Mouse (Mus musculus) adrenal gland, postnatal 10 days (tissue): ENCODE data around the gene Sptb. TPM values are rescaled to one million over a fixed set of nuclear protein-coding genes. Genes with fewer than 3 reads are reported as not detected.
A peak's percentile ranks its signal among the peaks of the same experiment; 100 is the strongest.

ENCODE experiments used
- DNase-seq: peaks from one replicate; pipeline ENCODE4 v3.0.0; 2021; ENCODE audit warnings: mixed read lengths
- long read RNA-seq, 2 experiments: library from polyadenylated mRNA; stranded (forward); transcript quantifications; one replicate each; pipeline ENCODE4 v2.0.0; 2021
- total RNA-seq, 2 experiments: library from RNA; stranded (reverse); gene quantifications; 2 replicates each; pipeline ENCODE4 v1.2.3; 2021

Gene Sptb
- total RNA-seq, result 10 to 100 TPM; 35.9 to 43.5 TPM
- long read RNA-seq, experiment 1, partial matches to known transcripts, result 68 of 78 reads
- long read RNA-seq, experiment 1, other reads (novel, unspliced or antisense), result 10 of 78 reads
- long read RNA-seq, experiment 2, partial matches to known transcripts, result 53 of 57 reads
- long read RNA-seq, experiment 2, other reads (novel, unspliced or antisense), result 4 of 57 reads

DNA sequence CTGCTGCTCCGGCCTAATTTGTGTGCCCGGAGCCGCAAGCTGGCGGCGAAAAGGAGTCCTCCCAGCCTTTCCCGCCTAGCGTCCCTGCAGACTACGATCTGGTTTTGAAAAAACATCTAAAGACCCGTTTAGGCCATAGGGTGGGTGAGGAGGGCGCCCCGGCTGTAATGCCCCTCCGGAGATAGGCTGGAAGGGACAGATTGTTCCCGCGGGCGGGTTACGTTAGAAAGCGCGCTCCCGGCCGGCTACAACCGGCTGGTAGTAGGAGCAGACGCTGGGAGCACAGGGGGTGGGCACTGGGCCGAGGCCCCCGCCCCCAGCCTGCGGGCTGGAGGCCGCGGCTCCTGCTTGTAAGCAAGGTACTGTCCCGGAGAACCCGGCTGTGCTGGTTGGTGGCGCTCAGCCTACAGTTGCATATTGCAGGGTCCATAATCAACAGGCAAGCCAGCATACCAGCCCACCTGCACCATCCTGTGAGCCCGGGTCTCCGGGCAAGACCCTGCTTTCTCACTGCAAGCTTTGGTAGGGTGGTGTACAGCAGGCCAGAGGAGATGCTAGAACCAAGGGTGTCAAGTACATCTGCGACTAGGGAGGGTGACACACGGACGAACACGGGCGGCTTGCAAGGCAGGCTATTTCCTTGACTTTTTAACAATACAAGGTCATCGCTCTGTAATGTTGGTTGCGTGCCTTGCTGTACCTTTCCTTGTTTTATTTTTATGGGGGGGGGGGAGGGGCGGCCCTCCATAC is at the start of gene Sptb:
Sptb (minus strand) TSS at position 197 of the 750 bp plus-strand sequence.
- peak; percentile 65 for DNase-seq

DNA sequence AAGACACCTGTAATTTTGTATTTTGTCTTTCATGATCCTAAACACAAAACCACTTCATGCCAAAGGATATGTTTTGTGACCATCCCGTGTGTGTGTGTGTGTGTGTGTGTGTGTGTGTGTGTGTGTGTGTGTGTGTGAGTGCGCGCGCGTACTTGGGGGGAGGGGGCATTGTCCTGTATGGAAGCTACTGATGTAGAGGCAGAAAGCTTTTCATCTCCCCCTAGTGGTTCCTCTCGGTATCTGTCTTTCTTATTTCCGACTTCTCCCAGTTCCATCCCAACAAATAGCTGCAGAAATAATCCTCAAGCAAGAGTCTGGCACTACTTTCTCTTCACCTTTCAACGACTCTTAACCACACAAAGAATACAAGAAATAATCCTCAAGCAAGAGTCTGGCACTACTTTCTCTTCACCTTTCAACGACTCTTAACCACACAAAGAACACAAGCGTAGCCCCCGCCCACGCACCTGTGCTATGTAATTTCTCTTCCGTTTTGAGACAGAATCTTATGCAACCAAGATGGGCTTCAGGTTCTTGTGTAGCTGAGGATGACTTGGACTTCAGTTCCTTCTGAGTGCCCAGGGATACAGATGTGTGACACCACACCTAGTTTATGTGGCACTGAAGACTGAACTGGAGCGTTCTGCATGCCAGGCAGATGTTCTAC is 42.4 kb upstream of the Sptb start:
- peak; percentile 46 for DNase-seq

DNA sequence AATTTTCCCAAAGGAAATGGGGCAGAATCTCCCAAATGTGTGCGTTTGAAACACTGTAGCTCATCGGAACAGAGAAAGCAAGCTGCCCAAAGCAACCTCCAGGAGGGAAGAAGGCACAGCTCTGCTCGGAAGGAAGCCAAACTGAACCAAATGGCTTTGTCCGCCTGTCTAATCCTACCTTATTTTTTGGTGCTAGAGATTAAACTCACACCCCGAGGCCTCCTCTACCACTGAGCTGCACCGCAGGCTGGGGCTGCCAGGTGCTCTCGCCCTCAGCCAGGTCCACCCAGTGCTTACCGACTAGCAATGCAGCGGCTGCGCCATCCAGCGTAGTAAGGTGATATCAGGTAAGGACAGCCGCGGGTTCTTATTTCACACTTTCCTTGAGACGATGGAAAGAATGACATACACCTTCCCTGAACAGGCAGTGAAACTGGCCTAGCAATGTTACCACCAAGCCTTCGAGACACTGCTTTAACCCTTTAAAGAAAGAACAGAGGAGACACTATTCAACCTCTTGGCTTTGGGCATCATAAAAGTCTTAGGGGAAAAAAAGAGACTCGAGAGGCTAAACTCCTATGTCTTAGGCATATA is 40.6 kb upstream of the Sptb start:
- no peak for DNase-seq

DNA sequence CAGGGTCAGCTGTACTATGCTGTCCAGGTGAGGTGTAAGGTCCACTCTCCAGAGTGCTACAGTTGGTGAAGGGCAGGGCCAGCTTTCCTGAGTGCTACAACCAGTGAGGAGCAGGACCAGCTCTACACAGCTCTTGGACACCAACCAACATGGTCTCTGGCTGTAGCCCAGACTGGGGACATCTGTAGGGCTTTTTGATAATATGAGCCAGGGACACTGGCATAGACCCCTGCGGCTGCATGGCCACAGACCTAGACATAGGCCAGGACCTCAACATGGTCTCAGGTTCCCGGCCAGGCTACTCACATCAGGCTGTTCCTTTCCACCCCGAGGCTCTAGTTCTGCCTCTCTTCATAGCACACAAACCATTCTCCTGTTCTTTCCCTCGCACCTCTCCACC is 17.6 kb upstream of the Sptb start:
- DNase-seq, result no peak

DNA sequence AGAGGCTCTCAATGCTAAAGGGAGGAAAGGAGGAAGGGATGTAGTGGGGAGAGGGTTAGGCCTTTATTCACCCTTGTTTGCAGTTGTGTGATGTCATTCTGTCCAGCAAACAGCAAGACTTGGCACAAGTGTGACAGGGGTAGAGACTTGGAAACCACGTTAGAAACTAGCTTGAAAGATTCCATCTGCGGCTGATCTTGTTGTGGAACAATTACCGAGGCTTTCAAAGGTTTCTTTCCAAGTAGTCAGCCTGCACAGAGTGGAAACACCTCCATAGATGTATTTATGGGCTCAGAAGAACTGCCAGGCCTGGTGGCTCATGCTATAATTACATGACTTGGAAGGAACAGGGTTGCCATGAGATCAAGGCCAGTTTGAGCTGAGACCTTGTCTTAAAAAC is 11.7 kb upstream of the Sptb start:
- DNase-seq, result no peak

DNA sequence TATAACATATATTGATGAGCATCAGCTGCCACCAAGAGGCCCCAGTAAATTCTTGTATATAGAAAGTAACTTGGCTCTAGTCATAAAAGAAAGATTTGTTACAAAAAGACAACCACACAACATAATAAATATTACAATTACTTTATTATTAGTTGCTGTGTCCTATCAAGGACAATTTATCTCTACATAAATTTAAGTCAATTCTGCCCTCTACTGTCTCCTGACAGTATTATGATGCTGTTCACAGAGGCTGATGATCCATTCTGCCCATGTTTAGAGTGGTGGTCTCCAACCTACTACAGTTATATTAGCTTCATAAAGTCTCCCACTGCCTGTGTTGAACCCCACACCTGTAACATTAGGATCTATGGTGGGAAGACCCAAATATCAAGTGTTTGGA is 10.2 kb upstream of the Sptb start:
- no peak for DNase-seq

DNA sequence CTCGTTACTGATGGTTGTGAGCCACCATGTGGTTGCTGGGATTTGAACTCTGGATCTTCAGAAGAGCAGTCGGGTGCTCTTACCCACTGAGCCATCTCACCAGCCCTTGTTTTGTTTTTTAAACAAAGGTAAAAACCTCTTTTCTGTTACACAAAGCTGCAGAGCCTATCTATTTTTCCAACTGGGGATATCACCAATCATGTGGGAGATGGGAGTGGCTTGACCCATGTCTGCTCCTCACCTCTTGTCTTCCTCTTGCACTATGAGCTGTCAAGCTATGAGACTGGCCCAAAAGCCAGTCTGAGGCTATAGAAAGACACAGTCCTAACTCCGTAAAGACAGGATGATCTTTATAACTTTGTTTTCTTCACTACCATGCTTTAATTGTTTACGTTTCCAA is 8.0 kb upstream of the Sptb start:
- DNase-seq, result no peak

DNA sequence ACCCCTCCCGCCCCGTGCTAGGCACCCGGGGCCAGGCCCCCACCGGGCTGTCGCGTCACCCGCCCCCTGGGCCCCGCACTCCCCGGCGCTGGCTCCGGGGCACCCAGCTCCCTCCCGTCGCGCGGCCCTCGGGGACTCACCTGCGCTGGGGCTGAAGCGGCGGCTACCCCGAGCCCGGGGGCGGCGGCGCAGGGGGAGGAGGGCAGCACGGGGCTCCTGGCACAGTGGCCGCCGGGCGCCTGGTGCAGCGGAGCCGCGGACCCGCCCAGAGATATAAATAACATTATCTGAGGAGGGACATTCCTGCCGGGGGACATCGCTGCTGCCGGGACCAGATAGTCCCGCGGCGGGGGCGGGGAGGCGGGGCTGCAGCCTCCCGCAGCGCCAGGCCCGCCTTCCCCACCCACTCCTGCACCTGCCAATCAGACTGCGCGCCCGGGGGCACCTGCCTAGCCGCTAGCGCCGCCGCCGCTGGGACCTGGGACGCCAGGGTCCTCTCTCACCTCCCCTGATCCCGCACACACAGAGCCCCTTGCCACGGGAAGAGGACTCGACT is 474 bp downstream of the Sptb start:
- DNase-seq, result peak; percentile 85

DNA sequence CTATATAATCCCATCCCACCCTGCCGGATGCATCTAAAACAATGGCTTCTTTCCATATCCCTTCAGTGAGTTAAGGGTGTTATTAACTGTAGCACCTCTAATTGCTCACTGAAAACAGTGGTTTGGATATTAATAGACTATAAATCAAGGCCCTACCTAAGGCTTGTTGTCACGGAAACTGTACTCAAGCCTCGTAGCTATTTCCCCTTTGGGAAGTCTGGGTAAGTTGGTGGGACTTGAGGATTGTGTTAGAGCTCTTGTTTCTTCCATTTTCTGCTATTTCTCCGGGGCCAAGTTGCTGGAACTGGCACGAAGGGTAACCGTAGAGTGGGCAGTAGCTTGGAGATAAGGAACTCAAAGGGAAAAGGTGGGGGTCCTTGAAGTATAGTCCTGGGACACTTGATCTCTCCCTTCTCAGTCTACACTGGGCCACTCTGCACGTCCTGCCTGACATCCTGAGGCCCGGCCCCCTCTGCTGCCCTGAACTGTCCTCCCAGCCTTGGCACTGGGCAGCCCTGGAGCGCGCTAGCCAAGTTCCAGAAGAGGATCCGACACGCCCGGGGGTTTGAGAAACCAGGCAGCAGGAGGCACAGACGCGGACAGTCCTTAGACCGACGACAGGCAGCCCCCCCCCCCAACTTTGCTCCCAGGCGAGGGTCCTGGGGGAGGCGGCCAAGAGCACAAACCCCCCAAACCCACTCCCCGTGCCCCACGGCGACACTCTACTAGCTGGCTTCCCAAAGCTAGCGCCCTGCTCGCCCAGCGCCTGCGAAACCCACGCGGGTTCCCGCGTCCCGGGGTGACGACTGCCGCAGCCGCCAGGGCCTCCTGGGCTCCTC is 1.2 kb downstream of the Sptb start:
- DNase-seq, result peak; percentile 73

DNA sequence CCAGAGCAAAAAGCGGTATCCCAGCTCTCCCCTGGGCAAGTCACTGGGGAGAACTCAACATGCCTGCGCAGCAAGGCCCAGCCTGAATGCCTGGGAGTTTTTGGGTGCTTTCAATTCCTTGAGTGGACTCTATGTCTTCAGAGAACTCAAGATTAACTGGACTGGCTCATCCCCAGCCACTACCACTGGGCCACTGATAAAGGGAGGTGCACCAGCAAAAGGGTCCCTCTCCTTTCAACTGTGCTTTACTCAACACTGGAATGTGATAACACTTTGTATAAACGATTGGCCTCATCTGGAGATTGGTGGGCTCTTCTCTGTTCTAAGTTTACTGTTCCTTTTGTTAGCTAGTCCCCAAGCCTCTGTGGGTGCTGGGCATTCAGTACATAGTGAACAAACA is 2.2 kb downstream of the Sptb start:
- DNase-seq, result no peak

DNA sequence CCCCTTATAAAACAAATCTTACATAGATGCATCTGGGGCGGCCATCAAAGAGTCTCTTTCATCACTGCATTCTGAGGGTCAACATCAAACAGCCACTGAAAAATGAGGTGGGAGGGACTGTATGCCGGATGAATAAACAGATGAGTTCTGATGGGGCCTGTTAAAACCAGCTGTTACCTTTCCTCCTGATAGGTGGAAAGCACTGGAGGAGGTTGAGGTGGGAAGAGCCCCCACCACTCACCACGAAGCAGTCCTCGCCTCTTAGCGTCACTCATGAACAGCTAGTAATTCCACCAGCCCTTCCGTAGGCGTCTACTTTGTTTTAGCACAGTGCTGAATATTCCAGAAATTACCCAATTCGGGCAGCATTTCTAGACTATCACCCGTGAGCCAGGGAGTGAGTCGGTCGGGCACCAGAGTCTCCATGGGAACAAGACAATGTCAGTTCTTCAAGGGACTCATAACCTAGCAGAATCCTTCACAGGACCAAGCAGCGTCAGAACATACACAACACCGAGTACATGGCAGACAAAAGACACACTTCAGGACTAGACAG is 13.9 kb downstream of the Sptb start:
- no peak for DNase-seq

DNA sequence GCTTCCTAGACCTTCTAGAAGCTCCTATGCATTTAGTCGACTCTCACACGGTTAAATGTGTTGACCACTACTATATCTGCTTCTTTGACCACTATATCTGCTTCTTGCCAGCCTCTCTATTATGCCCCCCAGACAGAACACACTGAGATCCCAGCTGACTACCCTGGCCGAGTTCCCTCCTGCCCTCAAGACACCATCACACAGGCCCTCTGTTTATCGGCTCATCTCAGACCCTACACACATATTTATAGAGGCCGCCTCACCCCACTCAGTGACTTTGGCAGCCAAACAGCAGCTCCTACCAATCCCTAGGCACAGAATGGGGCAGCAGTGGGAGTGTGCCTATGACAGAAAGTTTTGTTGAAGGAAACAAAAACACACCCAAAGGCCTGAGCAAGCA is 14.6 kb downstream of the Sptb start:
- no peak for DNase-seq

DNA sequence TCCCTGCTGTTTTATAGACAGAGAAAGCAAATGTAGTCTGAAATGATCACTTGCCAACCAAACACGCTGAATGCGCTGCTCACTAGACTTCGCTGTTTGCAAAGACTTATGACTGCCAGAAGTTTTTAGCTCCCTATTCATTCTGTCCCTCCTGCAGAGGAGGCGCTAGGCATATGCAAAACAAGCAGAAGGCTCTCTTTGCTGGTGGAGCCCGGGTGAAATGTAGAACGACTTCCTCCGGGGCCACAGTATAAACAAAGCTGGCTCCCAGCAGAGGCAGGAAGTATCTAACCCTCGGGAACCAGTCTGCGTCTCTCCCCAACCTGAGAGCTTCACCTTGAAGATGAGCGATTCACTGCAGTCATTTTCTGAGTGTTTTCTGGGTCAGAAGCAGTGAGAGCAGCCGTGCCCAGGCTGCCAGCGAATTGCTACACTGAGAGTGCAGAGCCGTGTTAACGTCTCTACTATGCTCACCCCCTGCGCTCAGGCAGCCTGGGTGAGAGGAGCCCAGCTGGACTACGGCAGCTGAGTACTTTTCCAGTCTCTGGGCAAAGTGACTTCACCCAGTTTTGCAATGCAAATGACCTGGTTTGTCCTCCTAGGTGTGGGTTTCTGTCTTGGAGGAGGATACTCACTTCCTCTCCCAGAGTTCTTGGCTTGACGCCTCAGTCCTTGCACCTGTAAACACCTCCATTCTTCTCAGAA is 15.4 kb downstream of the Sptb start:
- DNase-seq, result peak; percentile 48

DNA sequence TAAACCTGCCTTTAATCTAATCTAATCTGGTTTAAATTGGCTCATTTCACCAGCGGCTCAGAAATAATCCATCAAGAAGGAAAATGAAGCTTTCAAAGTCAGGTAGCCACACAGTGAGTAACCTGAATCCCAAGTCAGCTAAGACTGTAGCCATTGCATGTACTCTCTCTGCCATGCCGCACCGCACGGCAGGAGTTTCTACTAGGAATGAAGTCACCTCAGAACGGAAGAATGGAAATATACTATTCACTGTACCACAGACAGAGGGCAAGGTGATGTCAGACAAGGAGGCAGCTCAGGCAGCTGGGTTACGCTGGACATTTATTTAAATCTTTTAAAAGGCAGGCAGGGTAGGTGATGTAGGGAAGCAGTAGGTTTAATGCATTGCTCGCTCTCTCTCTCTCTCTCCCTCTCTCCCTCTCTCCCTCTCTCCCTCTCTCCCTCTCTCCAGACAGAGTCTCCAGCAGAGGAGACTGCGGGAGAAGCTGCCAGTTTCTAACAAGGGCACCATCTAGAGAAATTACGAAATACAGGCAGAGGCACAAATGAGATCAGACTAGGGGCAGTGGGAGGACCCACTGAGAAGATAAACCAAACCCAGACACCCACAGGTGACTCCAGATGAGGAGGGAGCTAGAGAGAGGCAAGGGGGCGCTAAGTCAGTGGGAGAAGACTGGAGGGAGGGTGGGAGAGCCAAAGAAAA is 22.7 kb downstream of the Sptb start:
- no peak for DNase-seq

DNA sequence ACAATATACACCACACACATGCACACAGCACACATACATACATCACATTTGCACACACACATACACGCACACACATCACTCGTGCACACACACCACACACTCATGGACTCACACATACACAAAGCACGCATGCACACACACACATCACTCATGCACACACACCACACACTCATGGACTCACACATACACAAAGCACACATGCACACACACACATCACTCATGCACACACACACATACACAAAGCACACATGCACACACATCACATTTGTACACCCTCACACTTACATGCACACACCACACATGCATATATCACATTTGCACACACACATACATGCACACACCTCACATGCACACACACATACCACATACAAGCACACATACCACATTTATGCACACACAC is 24.7 kb downstream of the Sptb start:
- no peak for DNase-seq

DNA sequence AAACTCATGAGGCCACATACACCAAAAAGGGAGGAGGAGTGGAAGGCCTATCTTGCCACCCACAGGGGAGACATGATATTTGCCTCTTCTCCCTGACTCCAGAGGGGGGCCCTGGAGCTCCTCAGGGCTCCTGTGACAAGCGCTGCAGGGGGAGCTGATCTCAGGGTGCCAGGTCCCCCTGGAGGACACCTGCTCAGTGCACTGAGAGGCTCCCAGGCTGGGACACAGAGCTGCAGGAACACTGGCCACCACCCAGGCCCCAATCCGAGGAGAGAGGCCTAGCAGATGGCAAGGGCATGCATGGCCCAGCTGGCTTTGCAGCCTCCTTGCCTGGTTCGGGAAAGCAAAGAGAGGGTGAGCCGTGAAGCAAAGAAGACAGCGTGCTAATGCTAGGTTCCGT is 25.9 kb downstream of the Sptb start:
- DNase-seq, result no peak

DNA sequence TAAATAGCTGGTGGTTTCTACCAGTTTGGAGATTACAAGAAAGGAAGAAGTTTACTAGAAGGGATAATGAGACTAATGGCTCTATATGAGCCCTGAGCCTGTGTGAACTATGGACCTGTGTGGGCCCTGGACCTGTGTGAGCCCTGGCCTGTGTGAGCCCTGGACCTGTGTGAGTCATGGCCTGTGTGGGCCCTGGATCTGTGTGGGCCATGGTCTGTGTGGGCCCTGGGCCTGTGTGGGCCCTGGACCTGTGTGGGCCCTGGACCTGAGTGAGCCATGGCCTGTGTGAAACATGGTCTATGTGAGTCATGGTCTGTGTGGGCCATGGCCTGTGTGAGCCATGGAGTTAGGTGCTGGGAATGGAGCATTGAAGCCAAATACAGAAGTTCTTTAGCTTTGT is 28.4 kb downstream of the Sptb start:
- DNase-seq, result no peak

DNA sequence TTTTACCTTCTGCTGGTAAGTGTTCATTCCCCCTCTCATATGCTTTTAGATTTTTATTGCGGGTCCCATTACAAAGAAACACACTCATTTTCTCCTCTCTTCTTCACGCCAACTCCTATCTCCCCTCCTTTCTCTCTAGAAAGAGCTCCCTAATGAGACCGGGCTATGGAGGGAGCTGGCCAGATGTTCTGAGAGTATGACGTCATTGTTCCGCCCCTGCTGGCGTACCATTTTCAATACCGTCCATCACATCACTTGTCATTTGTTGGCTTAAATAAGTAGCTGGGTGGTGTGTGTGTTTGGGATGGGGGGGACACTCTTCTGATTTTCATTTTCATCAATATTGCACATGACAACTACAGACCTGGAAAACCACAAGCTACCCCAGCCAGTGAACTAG is 33.3 kb downstream of the Sptb start:
- DNase-seq, result no peak

DNA sequence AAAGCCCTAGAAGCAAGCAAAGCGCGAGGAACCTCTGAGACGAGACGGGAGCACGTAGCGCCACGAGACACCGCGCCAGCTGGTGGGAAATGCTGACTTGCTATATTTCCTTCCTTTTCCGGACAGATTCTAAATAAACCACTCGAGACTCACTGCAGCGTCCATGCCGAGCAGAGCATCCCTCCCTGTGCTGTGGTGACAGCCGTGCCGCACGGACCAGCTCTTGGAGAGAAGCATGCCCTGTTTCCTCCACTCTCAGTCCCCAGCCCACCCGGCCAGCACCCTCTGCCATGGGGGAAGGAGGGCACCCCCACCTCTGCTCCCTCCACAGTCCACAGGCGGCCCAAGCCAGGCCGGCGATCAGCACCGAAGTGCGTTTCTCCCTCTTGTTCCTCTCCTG is 33.9 kb downstream of the Sptb start:
- no peak for DNase-seq

DNA sequence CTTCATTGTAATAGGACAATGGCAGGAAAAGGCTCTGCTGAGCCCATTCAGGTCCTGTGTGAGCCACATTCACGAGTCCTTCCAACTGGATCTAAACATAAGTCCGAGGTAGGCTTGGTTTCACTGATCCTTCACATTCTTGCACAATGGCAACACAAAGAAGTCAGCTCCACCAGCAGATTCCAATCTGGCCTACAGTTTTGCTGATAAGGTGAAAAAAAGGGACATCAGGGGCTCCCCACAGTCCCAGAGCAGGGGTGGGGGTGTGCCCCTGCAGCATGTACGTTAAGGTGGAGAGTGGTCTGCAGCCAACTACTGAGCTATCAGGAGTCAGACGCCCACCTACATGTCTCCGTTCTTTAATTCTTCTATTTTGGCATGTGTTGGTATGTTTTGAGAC is 35.0 kb downstream of the Sptb start:
- DNase-seq, result no peak
